Mouse (Mus musculus): ENCODE data around the gene Zbtb40. TPM values are rescaled to one million over a fixed set of nuclear protein-coding genes. Genes with fewer than 3 reads are reported as not detected.

The Zbtb40 gene
- polyA plus RNA-seq, 2 experiments = 1.4 to 1.8 TPM

- H3K9ac ChIP-seq (replicated peaks) = no peak overlapping the region
- H3K4me2 ChIP-seq (ENCODE audit: low read depth) = no peak overlapping the region
- no peaks in the 10 kb centered on the region for H3K36me3 ChIP-seq (replicated peaks; ENCODE audit: control insufficient read depth, insufficient read depth, low read depth)
- 65% methylated on average over 5 of the region's 5 CpGs for WGBS (ENCODE audit: insufficient replicate concordance)
- H3K27ac ChIP-seq = no peak overlapping the region
- peaks cover 3 to 8% of the 10 kb centered on the region in 2 experiments; a peak in 3 of 4 replicates for H3K4me1 ChIP-seq (replicated peaks; ENCODE audit: control insufficient read depth in 2 of 2, insufficient read depth in 2 of 2, low read length in 1 of 2)
- H3K4me3 ChIP-seq (ENCODE audit: insufficient read depth in 1 of 2, low read depth in 2 of 2, low read length in 2 of 2) = no peak overlapping the region
- ATAC-seq (ENCODE audit: insufficient read depth) = no peak
- no peaks in the 10 kb centered on the region for H3K9me3 ChIP-seq (ENCODE audit: control insufficient read depth, low read length)
- no peaks in the 10 kb centered on the region for H3K27me3 ChIP-seq (ENCODE audit: control insufficient read depth, insufficient read depth, low read length)
- DNase-seq (ENCODE audit: low read depth in 3 of 3, low spot score in 3 of 3) = no peak
- TF ChIP-seq CTCF (IDR thresholded peaks at IDR 0.05; ENCODE audit: low read depth) (no peak), EP300 (IDR thresholded peaks at IDR 0.05; ENCODE audit: low read depth) (no peak)
Measured at GRCm38 (mm10) chr4:137044516-137044915, 4.1 kb downstream of the Zbtb40 start.

- Histone ChIP-seq H3K36me3 (replicated peaks; ENCODE audit: control insufficient read depth, insufficient read depth, low read depth) (no peaks in the 10 kb centered on the region), H3K9ac (replicated peaks) (no peak overlapping the region), H3K4me2 (ENCODE audit: low read depth) (no peak overlapping the region), H3K27me3 (ENCODE audit: control insufficient read depth, insufficient read depth, low read length) (no peaks in the 10 kb centered on the region), H3K9me3 (ENCODE audit: control insufficient read depth, low read length) (no peaks in the 10 kb centered on the region), H3K4me3 (ENCODE audit: insufficient read depth in 1 of 2, low read depth in 2 of 2, low read length in 2 of 2) (no peak overlapping the region), H3K27ac (no peak overlapping the region), H3K4me1 (replicated peaks; ENCODE audit: control insufficient read depth in 2 of 2, insufficient read depth in 2 of 2, low read length in 1 of 2) (peaks cover 3 to 6% of the 10 kb centered on the region in 2 experiments; a peak in 3 of 4 replicates)
- DNase-seq (ENCODE audit: low read depth in 3 of 3, low spot score in 3 of 3) = no peak
- ATAC-seq (ENCODE audit: insufficient read depth) = no peak
- TF ChIP-seq CTCF (IDR thresholded peaks at IDR 0.05; ENCODE audit: low read depth) (no peak), EP300 (IDR thresholded peaks at IDR 0.05; ENCODE audit: low read depth) (no peak)
- WGBS (ENCODE audit: insufficient replicate concordance) = 76% methylated on average over 11 of the region's 11 CpGs
Measured at GRCm38 (mm10) chr4:137043799-137044198, 4.8 kb downstream of the Zbtb40 start.

DNA sequence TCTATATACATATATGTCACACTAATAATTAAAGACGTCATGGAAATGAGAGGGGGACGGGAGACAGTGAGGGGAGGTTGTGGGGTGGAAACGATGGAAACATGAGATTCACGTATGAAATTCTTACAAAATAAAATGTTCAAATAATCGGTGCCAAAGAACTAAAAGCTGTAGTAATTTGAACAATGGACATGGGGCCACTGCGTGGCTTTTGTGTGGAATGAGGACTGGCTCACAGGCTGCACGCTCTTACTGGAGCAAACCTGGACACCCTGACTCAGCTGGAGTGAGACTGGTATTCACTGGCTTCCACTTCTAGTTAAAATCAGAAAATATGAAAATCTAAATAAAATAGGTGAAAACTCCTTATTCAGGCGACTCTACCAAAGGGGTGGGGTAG lies 6.6 kb downstream of the Zbtb40 start:
- no peaks in the 10 kb centered on the region for H3K36me3 ChIP-seq (replicated peaks; ENCODE audit: control insufficient read depth, insufficient read depth, low read depth)
- no peak overlapping the region for H3K4me3 ChIP-seq (ENCODE audit: insufficient read depth in 1 of 2, low read depth in 2 of 2, low read length in 2 of 2)
- no peak overlapping the region for H3K4me2 ChIP-seq (ENCODE audit: low read depth)
- DNase-seq (ENCODE audit: low read depth in 3 of 3, low spot score in 3 of 3) (no peak), ATAC-seq (ENCODE audit: insufficient read depth) (no peak)
- H3K27me3 ChIP-seq (ENCODE audit: control insufficient read depth, insufficient read depth, low read length) = no peaks in the 10 kb centered on the region
- H3K27ac ChIP-seq = no peak overlapping the region
- no peaks in the 10 kb centered on the region for H3K9me3 ChIP-seq (ENCODE audit: control insufficient read depth, low read length)
- 78% methylated on average over 8 of the region's 8 CpGs for WGBS (ENCODE audit: insufficient replicate concordance)
- no peak overlapping the region for H3K9ac ChIP-seq (replicated peaks)
- TF ChIP-seq EP300 (IDR thresholded peaks at IDR 0.05; ENCODE audit: low read depth) (no peak), CTCF (IDR thresholded peaks at IDR 0.05; ENCODE audit: low read depth) (no peak)
- H3K4me1 ChIP-seq (replicated peaks; ENCODE audit: control insufficient read depth in 2 of 2, insufficient read depth in 2 of 2, low read length in 1 of 2) = no peaks in the 10 kb centered on the region; a peak in 1 of 4 replicates

GRCm38 (mm10) chr4:137041161-137041621 lies 7.4 kb downstream of the Zbtb40 start:
- DNase-seq (ENCODE audit: low read depth in 3 of 3, low spot score in 3 of 3) = no peak
- no peak overlapping the region for H3K4me2 ChIP-seq (ENCODE audit: low read depth)
- no peak overlapping the region for H3K27ac ChIP-seq
- H3K4me1 ChIP-seq (replicated peaks; ENCODE audit: control insufficient read depth in 2 of 2, insufficient read depth in 2 of 2, low read length in 1 of 2) = no peaks in the 10 kb centered on the region; a peak in 1 of 4 replicates
- WGBS (ENCODE audit: insufficient replicate concordance) = 74% methylated on average over 10 of the region's 10 CpGs
- no peak overlapping the region for H3K4me3 ChIP-seq (ENCODE audit: insufficient read depth in 1 of 2, low read depth in 2 of 2, low read length in 2 of 2)
- H3K36me3 ChIP-seq (replicated peaks; ENCODE audit: control insufficient read depth, insufficient read depth, low read depth) = no peaks in the 10 kb centered on the region
- H3K9me3 ChIP-seq (ENCODE audit: control insufficient read depth, low read length) = no peaks in the 10 kb centered on the region
- ATAC-seq (ENCODE audit: insufficient read depth) = no peak
- TF ChIP-seq CTCF (IDR thresholded peaks at IDR 0.05; ENCODE audit: low read depth) (no peak), EP300 (IDR thresholded peaks at IDR 0.05; ENCODE audit: low read depth) (no peak)
- H3K9ac ChIP-seq (replicated peaks) = no peak overlapping the region
- no peaks in the 10 kb centered on the region for H3K27me3 ChIP-seq (ENCODE audit: control insufficient read depth, insufficient read depth, low read length)

DNA sequence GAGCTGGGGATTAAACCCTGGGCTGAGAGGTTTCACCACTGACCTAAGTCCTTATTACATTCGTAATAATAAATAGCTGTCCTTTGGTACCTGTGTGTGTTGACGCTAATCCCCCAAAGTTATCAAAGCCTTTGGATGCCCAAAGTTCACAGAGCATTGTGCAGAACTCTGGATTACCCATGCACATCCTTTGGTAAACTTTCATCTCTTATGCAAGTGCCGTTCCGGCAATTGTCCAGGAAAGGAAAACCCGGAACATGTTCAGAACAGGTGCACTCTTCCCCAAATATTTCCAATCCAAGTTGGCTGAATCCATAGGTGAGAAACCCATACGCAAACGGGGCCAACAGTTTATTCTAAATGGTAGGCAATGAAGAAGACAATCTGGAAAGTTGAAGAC lies 9.2 kb downstream of the Zbtb40 start:
- Histone ChIP-seq H3K9ac (replicated peaks) (no peak overlapping the region), H3K4me1 (replicated peaks; ENCODE audit: control insufficient read depth in 2 of 2, insufficient read depth in 2 of 2, low read length in 1 of 2) (no peaks in the 10 kb centered on the region; a peak in 1 of 4 replicates), H3K36me3 (replicated peaks; ENCODE audit: control insufficient read depth, insufficient read depth, low read depth) (no peaks in the 10 kb centered on the region), H3K27me3 (ENCODE audit: control insufficient read depth, insufficient read depth, low read length) (no peaks in the 10 kb centered on the region), H3K27ac (no peak overlapping the region), H3K9me3 (ENCODE audit: control insufficient read depth, low read length) (no peaks in the 10 kb centered on the region), H3K4me3 (ENCODE audit: insufficient read depth in 1 of 2, low read depth in 2 of 2, low read length in 2 of 2) (no peak overlapping the region), H3K4me2 (ENCODE audit: low read depth) (no peak overlapping the region)
- ATAC-seq (ENCODE audit: insufficient read depth) = no peak
- no peak for DNase-seq (ENCODE audit: low read depth in 3 of 3, low spot score in 3 of 3)
- no peak for TF ChIP-seq CTCF (IDR thresholded peaks at IDR 0.05; ENCODE audit: low read depth)
- TF ChIP-seq EP300 (IDR thresholded peaks at IDR 0.05; ENCODE audit: low read depth) = no peak
- WGBS (ENCODE audit: insufficient replicate concordance) = 77% methylated on average over 7 of the region's 7 CpGs
